Mouse (Mus musculus) MN1 (cell line): Measurements from ENCODE around the gene P2ry13.

Source experiments
- DNase-seq: peaks from one replicate; pipeline ENCODE4 v3.0.0-alpha.2; 2016; ENCODE audit warnings: low spot score

Gene P2ry13

DNA sequence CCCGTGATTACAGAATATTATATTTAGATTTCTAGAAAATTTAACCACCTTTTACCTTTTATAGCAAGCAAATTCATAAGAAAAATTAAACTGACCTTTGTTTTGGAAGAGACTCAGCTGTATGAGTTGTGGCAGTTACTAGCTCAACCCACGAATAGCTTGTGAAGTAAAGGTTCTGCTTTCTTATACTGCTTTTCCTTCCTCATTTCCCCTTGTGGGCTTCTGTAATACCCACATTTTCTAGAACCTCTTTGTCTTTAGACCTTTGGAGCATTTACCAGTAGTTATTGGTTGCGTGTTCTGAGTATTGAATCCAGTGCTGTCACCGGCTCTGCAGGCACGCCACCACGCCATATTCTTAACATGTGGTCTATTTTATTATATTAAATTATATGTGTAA is at the start of gene P2ry13:
Gene P2ry13 (minus strand): TSS at position 156 of the 400 bp plus-strand sequence.
- no peak for DNase-seq

- no peak for DNase-seq
These were observed 47.3 kb upstream of the P2ry13 start for GRCm38 (mm10) chr3:59257740-59258664.

- DNase-seq, result no peak
These were observed 39.8 kb upstream of the P2ry13 start for GRCm38 (mm10) chr3:59250454-59250853.

DNA sequence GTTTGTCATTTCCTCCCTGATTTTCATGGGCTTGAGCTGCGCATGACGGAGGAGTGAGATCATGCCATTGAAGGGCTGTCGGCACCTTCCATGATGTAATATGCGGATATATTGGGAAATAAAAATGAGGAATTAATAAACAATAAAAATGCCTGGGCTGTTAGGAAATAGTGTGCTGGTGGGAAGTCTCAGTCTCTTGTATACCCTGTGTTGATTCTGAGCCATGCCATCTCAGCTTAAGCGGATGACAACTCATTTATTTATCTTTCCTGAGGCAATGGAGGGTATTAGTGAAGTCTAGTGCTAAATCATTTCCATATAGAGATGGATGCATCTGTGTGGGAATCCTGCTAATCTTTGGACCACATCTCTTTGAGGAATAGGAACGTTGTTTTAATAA is 37.3 kb upstream of the P2ry13 start:
- DNase-seq, result no peak

DNA sequence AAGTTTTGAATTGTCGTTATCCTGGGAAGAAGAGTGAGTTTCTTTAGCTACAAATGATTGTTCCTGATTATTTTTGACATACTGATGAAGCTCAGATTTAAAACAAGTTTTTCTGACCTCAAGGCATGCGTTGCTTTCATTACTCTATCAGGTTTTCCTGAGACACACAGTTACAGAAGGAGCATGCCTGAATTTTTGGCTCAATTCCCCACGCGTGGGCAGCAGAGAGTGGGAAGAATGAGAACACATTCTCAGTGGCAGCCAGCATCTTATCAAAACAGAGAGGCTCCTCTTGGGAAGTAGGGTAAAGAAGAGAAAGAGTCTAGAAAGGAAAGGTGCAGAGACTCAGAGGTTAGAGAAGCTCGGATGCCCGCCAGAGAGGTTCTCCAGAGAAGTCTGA is 32.7 kb upstream of the P2ry13 start:
- DNase-seq, result no peak

GRCm38 (mm10) chr3:59234878-59235277 is 24.2 kb upstream of the P2ry13 start:
- DNase-seq, result no peak

GRCm38 (mm10) chr3:59230912-59231311 is 20.2 kb upstream of the P2ry13 start:
- DNase-seq, result no peak

GRCm38 (mm10) chr3:59228730-59229551 is 18.3 kb upstream of the P2ry13 start:
- DNase-seq, result no peak

DNA sequence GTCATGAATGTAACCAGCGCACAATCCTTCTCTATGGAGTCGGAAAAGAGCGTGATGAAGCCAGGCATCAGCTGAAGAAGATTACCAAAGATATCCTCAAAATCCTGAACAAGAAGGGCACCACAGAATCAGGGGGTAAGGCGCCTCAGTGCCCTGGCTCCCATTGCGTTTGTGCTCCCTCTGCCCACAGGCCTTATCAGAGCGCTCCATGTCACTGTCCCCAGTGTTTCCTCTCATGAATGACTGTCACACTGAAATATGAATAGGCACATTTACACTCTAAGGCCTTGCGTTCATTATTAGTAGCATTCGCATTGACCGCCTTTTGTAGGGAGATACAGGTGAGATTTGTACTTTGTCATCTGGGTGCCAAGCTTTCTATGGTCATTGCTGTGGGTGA is 17.0 kb upstream of the P2ry13 start:
- no peak for DNase-seq

GRCm38 (mm10) chr3:59225411-59225810 is 14.7 kb upstream of the P2ry13 start:
- DNase-seq, result no peak

- no peak for DNase-seq
These were observed 11.6 kb upstream of the P2ry13 start for GRCm38 (mm10) chr3:59222303-59222702.

DNA sequence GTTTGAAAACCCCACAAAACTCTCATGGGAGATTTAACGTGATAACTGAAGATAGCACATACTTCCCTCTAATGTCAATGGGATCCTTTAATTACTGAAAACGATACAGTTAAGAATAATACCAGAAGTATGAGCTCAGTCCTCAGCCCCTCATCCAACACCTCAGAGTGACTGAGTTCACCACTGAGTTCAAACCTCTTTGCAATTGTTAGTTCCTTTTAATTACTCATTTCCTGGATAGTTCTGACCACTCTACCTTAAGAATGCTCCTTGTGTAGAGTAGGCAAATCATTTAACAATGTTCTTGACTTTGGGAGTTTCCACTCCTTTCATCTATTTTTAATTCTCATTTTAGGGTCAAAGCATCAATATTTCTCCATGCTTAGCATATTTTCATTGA is 8.6 kb upstream of the P2ry13 start:
- DNase-seq, result no peak

DNA sequence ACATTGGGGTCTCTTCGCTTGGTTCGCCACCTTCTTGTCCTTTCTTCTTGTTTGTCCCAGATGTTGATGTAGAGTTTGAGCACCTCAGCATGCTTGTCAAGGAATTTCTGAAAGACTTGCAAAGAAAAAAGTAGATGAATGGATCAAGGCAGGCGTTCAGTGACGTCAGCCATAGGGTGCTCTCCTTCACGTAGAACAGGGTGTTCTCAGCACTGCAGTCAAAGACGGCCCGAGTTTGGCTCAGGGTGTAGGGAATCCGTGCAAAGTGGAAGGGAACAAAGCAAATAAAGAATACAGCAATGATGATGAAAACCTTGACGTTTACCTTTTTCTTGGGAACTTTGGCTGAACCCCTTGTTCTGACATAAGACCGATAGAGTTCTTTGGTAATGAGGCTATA is 6.5 kb upstream of the P2ry13 start:
- no peak for DNase-seq

GRCm38 (mm10) chr3:59212404-59212803 is 1.7 kb upstream of the P2ry13 start:
- no peak for DNase-seq

DNA sequence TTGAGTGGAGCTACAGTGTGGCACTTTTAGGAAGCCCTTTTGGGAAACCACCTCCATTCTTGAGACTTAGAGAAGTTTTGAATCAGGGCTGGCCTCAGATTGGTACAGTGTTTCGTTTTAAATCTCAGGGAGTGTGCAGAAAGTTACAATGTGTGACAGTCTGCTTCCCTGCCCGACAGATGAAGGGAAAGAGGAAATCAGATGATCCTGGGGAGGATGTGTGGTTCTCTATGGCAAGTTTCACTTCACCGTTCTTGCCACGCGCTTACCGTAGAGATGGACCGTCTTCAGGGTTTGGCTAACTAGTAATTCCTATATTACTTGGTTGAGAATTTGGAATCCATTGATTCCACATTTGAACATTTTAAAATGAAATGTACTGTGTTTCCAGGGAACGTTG is 1.1 kb upstream of the P2ry13 start:
- no peak for DNase-seq

DNA sequence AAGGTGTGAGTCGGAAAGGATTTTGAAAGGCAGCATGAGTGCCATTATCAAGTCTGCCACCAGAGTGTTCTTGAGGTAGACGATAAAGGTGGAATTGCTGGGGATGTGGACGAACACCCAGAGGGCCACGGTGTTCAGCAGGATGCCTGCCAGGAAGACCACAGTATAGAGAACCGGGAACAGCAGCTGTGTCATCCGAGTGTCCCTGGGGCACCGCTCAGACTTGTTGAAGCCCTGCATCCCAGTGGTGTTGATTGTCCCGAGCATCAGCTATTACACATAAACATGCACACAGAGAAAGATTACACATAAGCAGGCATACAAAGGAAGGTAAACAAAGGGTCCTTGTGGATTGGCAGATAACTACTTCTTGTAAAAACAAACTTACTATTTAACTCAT is 593 bp downstream of the P2ry13 start:
- DNase-seq, result no peak

GRCm38 (mm10) chr3:59208650-59209548 is 1.8 kb downstream of the P2ry13 start:
- peak; percentile 70 for DNase-seq

GRCm38 (mm10) chr3:59205941-59206340 is 4.7 kb downstream of the P2ry13 start:
- no peak for DNase-seq

DNA sequence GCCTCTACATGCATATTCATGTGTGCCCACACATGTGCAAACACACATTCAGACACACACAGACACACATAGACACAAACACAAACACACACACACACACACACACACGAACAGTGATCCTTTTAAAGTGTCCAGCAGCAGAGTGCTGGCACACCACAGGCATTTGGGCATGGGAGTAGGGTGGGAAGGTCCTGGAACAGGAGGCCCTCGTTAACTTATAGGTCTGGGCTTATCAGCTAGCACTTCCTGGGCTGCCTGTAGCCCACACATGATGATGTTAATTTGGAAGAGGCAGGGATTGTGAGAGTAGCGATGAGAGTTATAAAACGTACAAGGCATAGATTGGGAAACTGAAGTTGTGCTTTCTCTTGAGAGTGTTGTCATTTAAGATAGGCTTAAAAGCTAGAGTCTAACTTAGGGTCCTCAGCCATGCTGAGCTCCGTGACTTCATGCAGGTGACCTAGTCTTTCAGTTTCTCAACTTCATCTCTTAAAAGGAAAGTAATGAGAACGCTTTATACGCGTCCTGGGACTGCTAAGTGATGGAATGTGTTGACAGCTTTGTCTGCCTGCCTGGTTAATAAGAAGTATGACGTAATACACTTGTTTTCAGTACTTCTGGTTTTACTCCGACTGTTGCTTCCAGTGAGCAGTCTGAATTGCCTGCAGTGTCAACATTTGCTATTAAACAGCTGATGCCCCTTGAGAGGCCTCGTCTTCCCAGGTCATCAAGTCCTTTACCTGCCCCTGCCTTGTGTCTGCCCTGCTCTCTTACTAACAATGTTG is 5.8 kb downstream of the P2ry13 start:
- no peak for DNase-seq

GRCm38 (mm10) chr3:59203802-59204520 is 6.7 kb downstream of the P2ry13 start:
- no peak for DNase-seq
